Mouse (Mus musculus) liver, embryonic 12.5 days (tissue): Measurements from ENCODE around the gene Echs1. TPM values are rescaled to one million over a fixed set of nuclear protein-coding genes. Genes with fewer than 3 reads are reported as not detected.

Experiments
- ATAC-seq: fragments of 200-750 bp; cut with Nextera tagmentation; 2 replicates; pipeline ENCODE4 v1.8.0; 2017; ENCODE audit warnings: moderate number of reproducible peaks, mild to moderate bottlenecking, moderate library complexity
- H3K27ac ChIP-seq: fragments of 300-500 bp; sonication (generic); 2 replicates; pipeline ENCODE4 v1.5.1; 2016; ENCODE audit warnings: mild to moderate bottlenecking
- H3K27me3 ChIP-seq: fragments of 300-500 bp; sonication (generic); replicated peaks from 2 replicates; pipeline ENCODE4 v1.6.1; 2016; ENCODE audit warnings: mild to moderate bottlenecking, moderate library complexity
- H3K36me3 ChIP-seq: fragments of 300-500 bp; sonication (generic); 2 replicates; pipeline ENCODE4 v1.6.1; 2016; ENCODE audit warnings: mild to moderate bottlenecking, moderate library complexity
- H3K4me1 ChIP-seq: fragments of 300-500 bp; sonication (generic); 2 replicates; pipeline ENCODE4 v1.6.1; 2016
- H3K4me2 ChIP-seq: fragments of 300-500 bp; sonication (generic); 2 replicates; pipeline ENCODE4 v1.6.1; 2016; ENCODE audit warnings: mild to moderate bottlenecking, moderate library complexity
- H3K4me3 ChIP-seq: fragments of 300-500 bp; sonication (generic); 2 replicates; pipeline ENCODE4 v1.5.1; 2016; ENCODE audit warnings: mild to moderate bottlenecking, moderate library complexity
- H3K9ac ChIP-seq: fragments of 300-500 bp; sonication (generic); 2 replicates; pipeline ENCODE4 v1.6.1; 2016; ENCODE audit warnings: mild to moderate bottlenecking, moderate library complexity
- H3K9me3 ChIP-seq: fragments of 300-500 bp; sonication (generic); replicated peaks from 2 replicates; pipeline ENCODE4 v1.6.1; 2016; ENCODE audit warnings: mild to moderate bottlenecking, moderate library complexity
- WGBS: fragments of 180-500 bp; shearing (Covaris S2); methylation state at CpG from one replicate; pipeline ENCODE4 v1.1.7; 2016; ENCODE audit not compliant: insufficient replicate concordance; 5-methylcytosine and 5-hydroxymethylcytosine counted together
- polyA plus RNA-seq: library from polyadenylated mRNA; unstranded; fragments of >200 nt; fragmentation: Nextera tagmentation; extraction: Ambion mirVana; gene quantifications from 2 replicates; pipeline ENCODE4 v1.2.1, GENCODE M21; 2016

Echs1 gene
- polyA plus RNA-seq, 1 experiment from 2014 or later, result 78.7 TPM

GRCm38 (mm10) chr7:140104009-140104408 is 12.3 kb downstream of the Echs1 start:
- Histone ChIP-seq H3K27me3 (no peaks in the 10 kb centered on the region), H3K4me3 (no peak overlapping the region), H3K27ac (no peak overlapping the region), H3K4me1 (peaks cover 15% of the 10 kb centered on the region), H3K9ac (no peak overlapping the region), H3K36me3 (peaks cover 33% of the 10 kb centered on the region), H3K4me2 (no peak overlapping the region), H3K9me3 (no peaks in the 10 kb centered on the region)
- no peak for ATAC-seq
- 61% methylated on average over 4 of the region's 4 CpGs for WGBS

GRCm38 (mm10) chr7:140101993-140102860 is 14.0 kb downstream of the Echs1 start, which contains the start of gene Fuom:
Gene Fuom (minus strand): TSS chr7:140102441.
- Histone ChIP-seq H3K9me3 (no peaks in the 10 kb centered on the region), H3K4me3 (peak within 1 kb of the TSS; percentile 50), H3K27ac (no peak within 1 kb of the TSS), H3K27me3 (no peaks in the 10 kb centered on the region), H3K4me1 (peaks cover 21% of the 10 kb centered on the region), H3K9ac (peak within 1 kb of the TSS; percentile 55), H3K4me2 (peak within 1 kb of the TSS; percentile 67), H3K36me3 (peaks cover 17% of the 10 kb centered on the region)
- ATAC-seq, result peak; percentile 89
- 4% methylated on average over 30 of the region's 30 CpGs for WGBS

GRCm38 (mm10) chr7:140101498-140101897 is 14.8 kb downstream of the Echs1 start:
- peak overlapping the region; percentile 55; the same call in 1 of the 2 replicates for H3K9ac ChIP-seq
- peaks cover 21% of the 10 kb centered on the region for H3K4me1 ChIP-seq
- H3K4me2 ChIP-seq, result peak overlapping the region; percentile 67
- no peak overlapping the region for H3K27ac ChIP-seq
- ATAC-seq, result no peak
- H3K4me3 ChIP-seq, result peak overlapping the region; percentile 50
- no peaks in the 10 kb centered on the region for H3K9me3 ChIP-seq
- 73% methylated on average over 10 of the region's 10 CpGs for WGBS
- H3K36me3 ChIP-seq, result peaks cover 12% of the 10 kb centered on the region
- H3K27me3 ChIP-seq, result no peaks in the 10 kb centered on the region

- Histone ChIP-seq H3K9ac (no peak overlapping the region), H3K27me3 (0 out of 2 replicates have a peak, but pooled peaks cover 6% of the 10 kb centered on the region), H3K4me1 (peaks cover 21% of the 10 kb centered on the region), H3K36me3 (no peaks in the 10 kb centered on the region), H3K27ac (no peak overlapping the region), H3K9me3 (no peaks in the 10 kb centered on the region), H3K4me2 (no peak overlapping the region), H3K4me3 (no peak overlapping the region)
- ATAC-seq, result no peak
- WGBS, result 22% methylated on average over 1 of the region's 1 CpGs
Observed at GRCm38 (mm10) chr7:140098466-140098865, 17.8 kb downstream of the Echs1 start.

- no peak overlapping the region for H3K9ac ChIP-seq
- H3K4me3 ChIP-seq, result no peak overlapping the region
- peaks cover 6% of the 10 kb centered on the region; the same call in 1 of the 2 replicates for H3K4me1 ChIP-seq
- no peak for ATAC-seq
- no peaks in the 10 kb centered on the region for H3K9me3 ChIP-seq
- no peak overlapping the region for H3K27ac ChIP-seq
- no peak overlapping the region for H3K4me2 ChIP-seq
- H3K27me3 ChIP-seq, result 0 out of 2 replicates have a peak, but pooled peaks cover 6% of the 10 kb centered on the region
- no peaks in the 10 kb centered on the region for H3K36me3 ChIP-seq
Observed at GRCm38 (mm10) chr7:140096055-140096454, 20.2 kb downstream of the Echs1 start.

- H3K9me3 ChIP-seq, result no peaks in the 10 kb centered on the region
- H3K36me3 ChIP-seq, result no peaks in the 10 kb centered on the region
- 0 out of 2 replicates have a peak, but pooled peaks cover 6% of the 10 kb centered on the region for H3K27me3 ChIP-seq
- no peak overlapping the region for H3K27ac ChIP-seq
- ATAC-seq, result no peak
- H3K9ac ChIP-seq, result no peak overlapping the region
- WGBS, result 39% methylated on average over 1 of the region's 1 CpGs
- no peak overlapping the region for H3K4me3 ChIP-seq
- H3K4me1 ChIP-seq, result peaks cover 6% of the 10 kb centered on the region; the same call in 1 of the 2 replicates
- H3K4me2 ChIP-seq, result no peak overlapping the region
Observed at GRCm38 (mm10) chr7:140095556-140095955, 20.7 kb downstream of the Echs1 start.

GRCm38 (mm10) chr7:140094954-140095353 is 21.3 kb downstream of the Echs1 start:
- Histone ChIP-seq H3K9ac (no peak overlapping the region), H3K4me1 (peaks cover 6% of the 10 kb centered on the region; the same call in 1 of the 2 replicates), H3K27me3 (0 out of 2 replicates have a peak, but pooled peaks cover 6% of the 10 kb centered on the region), H3K36me3 (no peaks in the 10 kb centered on the region), H3K4me3 (no peak overlapping the region), H3K27ac (no peak overlapping the region), H3K9me3 (no peaks in the 10 kb centered on the region), H3K4me2 (no peak overlapping the region)
- WGBS, result 42% methylated on average over 5 of the region's 5 CpGs
- no peak for ATAC-seq

GRCm38 (mm10) chr7:140092924-140093528 is 23.2 kb downstream of the Echs1 start, which contains the start of gene Prap1:
Gene Prap1 (plus strand): TSS chr7:140093395.
- no peak within 1 kb of the TSS for H3K4me2 ChIP-seq
- no peaks in the 10 kb centered on the region for H3K9me3 ChIP-seq
- 61% methylated on average over 5 of the region's 5 CpGs for WGBS
- H3K27me3 ChIP-seq, result 0 out of 2 replicates have a peak, but pooled peaks cover 6% of the 10 kb centered on the region
- no peak within 1 kb of the TSS for H3K27ac ChIP-seq
- H3K9ac ChIP-seq, result no peak within 1 kb of the TSS
- ATAC-seq, result no peak
- no peaks in the 10 kb centered on the region for H3K36me3 ChIP-seq
- H3K4me3 ChIP-seq, result no peak within 1 kb of the TSS
- H3K4me1 ChIP-seq, result no peaks in the 10 kb centered on the region

GRCm38 (mm10) chr7:140090601-140091000 is 25.7 kb downstream of the Echs1 start:
- 0 out of 2 replicates have a peak, but pooled peaks cover 6% of the 10 kb centered on the region for H3K27me3 ChIP-seq
- ATAC-seq, result no peak
- H3K36me3 ChIP-seq, result no peaks in the 10 kb centered on the region
- no peak overlapping the region for H3K4me3 ChIP-seq
- no peaks in the 10 kb centered on the region for H3K9me3 ChIP-seq
- H3K4me1 ChIP-seq, result no peaks in the 10 kb centered on the region
- no peak overlapping the region for H3K9ac ChIP-seq
- 71% methylated on average over 10 of the region's 10 CpGs for WGBS
- no peak overlapping the region for H3K27ac ChIP-seq
- no peak overlapping the region for H3K4me2 ChIP-seq

- Histone ChIP-seq H3K27me3 (peaks cover 44% of the 10 kb centered on the region), H3K36me3 (no peaks in the 10 kb centered on the region), H3K4me1 (0 out of 2 replicates have a peak, but pooled peaks cover 4% of the 10 kb centered on the region), H3K27ac (no peak within 1 kb of the TSS), H3K9ac (no peak within 1 kb of the TSS), H3K4me3 (no peak within 1 kb of the TSS), H3K9me3 (no peaks in the 10 kb centered on the region), H3K4me2 (no peak within 1 kb of the TSS)
- ATAC-seq, result peak; percentile 35; the same call in 1 of the 2 replicates
- 10% methylated on average over 18 of the region's 18 CpGs for WGBS
Observed at GRCm38 (mm10) chr7:140082242-140082678, 34.0 kb downstream of the Echs1 start, which contains the start of gene Caly. Gene Caly (minus strand): TSS chr7:140082548.

- Histone ChIP-seq H3K27me3 (peaks cover 44% of the 10 kb centered on the region), H3K4me2 (no peak overlapping the region)
- WGBS, result 26% methylated on average over 20 of the region's 20 CpGs
Observed at GRCm38 (mm10) chr7:140081408-140082241, 34.7 kb downstream of the Echs1 start.

More at GRCm38 (mm10) chr7:140081408-140082241, 34.7 kb downstream of the Echs1 start:
- peak; percentile 10; the same call in 1 of the 2 replicates for ATAC-seq
- Histone ChIP-seq H3K4me1 (0 out of 2 replicates have a peak, but pooled peaks cover 4% of the 10 kb centered on the region), H3K27ac (no peak overlapping the region), H3K9me3 (no peaks in the 10 kb centered on the region), H3K9ac (no peak overlapping the region), H3K4me3 (no peak overlapping the region), H3K36me3 (no peaks in the 10 kb centered on the region)
